In genomic region chr12:105967806-105968205, GRCm38 (mm10) we compare ENCODE assay signal across 8 mouse cellular contexts. TPM values are rescaled to one million over a fixed set of nuclear protein-coding genes. Genes with fewer than 3 reads are reported as not detected.
DNase-seq lines count a peak whose midpoint lies in the region; ATAC-seq and TF ChIP-seq lines count a peak whose summit lies in the region.

No protein-coding gene starts in this region.

- 0 out of 2 replicates have a peak overlapping the region, but pooled peaks have one; percentile 27 for H3K9ac ChIP-seq in hindbrain, embryonic 11.5 days (ENCODE audit: low read depth, low read length)

- H3K4me2 ChIP-seq in hindbrain, embryonic 11.5 days (replicated peaks; ENCODE audit: low read depth, low read length), result peak overlapping the region; percentile 34

- WGBS in hindbrain, embryonic 11.5 days, result 12% methylated on average over 18 of the region's 18 CpGs

- DNase-seq in gastrocnemius, adult 2 months, result no peak
- DNase-seq in gastrocnemius, postnatal 10 days, result no peak
- DNase-seq in hindbrain, embryonic 11.5 days (ENCODE audit: low spot score), result no peak
- DNase-seq in lung, postnatal 36 days, result peak; percentile 9
- no peak for DNase-seq in thymus, postnatal 0 days (ENCODE audit: low spot score)
- DNase-seq in adrenal gland, adult 2 months, result no peak
- no peak for DNase-seq in ovary, postnatal 14 days (ENCODE audit: low spot score)

- intact Hi-C loops in gastrocnemius, adult 2 months (cut with DNase I), result no loop called here

- peak overlapping the region; percentile 37 for H3K4me3 ChIP-seq in gastrocnemius, adult 2 months
- peak overlapping the region; percentile 41 for H3K4me3 ChIP-seq in E14TG2a.4 (replicated peaks; ENCODE audit: low read length)
- 0 out of 2 replicates have a peak overlapping the region, but pooled peaks have one; percentile 6 for H3K4me3 ChIP-seq in hindbrain, embryonic 11.5 days (ENCODE audit: low read depth, low read length)

- no peak for TF ChIP-seq CTCF in gastrocnemius, adult 2 months (IDR thresholded peaks at IDR 0.05)
- TF ChIP-seq CTCF in E14TG2a.4 (conservative IDR thresholded peaks at IDR 0.05; ENCODE audit: low read length), result no peak

- peaks cover 6% of the 10 kb centered on the region; the same call in 1 of the 2 replicates for H3K9me3 ChIP-seq in E14TG2a.4 (ENCODE audit: low read length)
- no peaks in the 10 kb centered on the region; the same call in 1 of the 2 replicates for H3K9me3 ChIP-seq in hindbrain, embryonic 11.5 days (ENCODE audit: control insufficient read depth, low read length)

- H3K4me1 ChIP-seq in E14TG2a.4 (replicated peaks; ENCODE audit: low read depth, low read length), result peaks cover 30% of the 10 kb centered on the region
- no peaks in the 10 kb centered on the region for H3K4me1 ChIP-seq in hindbrain, embryonic 11.5 days (replicated peaks; ENCODE audit: control insufficient read depth, insufficient read depth, low read length)

- no peak overlapping the region for H3K27ac ChIP-seq in gastrocnemius, adult 2 months
- no peak overlapping the region for H3K27ac ChIP-seq in hindbrain, embryonic 11.5 days (ENCODE audit: low read depth, low read length)

- peaks cover 31% of the 10 kb centered on the region for H3K27me3 ChIP-seq in E14TG2a.4 (ENCODE audit: insufficient read depth, low read length)
- H3K27me3 ChIP-seq in hindbrain, embryonic 11.5 days (ENCODE audit: control insufficient read depth, insufficient read depth, low read length), result peaks cover 4% of the 10 kb centered on the region

- H3K36me3 ChIP-seq in E14TG2a.4 (ENCODE audit: insufficient read depth, low read length), result no peaks in the 10 kb centered on the region
- H3K36me3 ChIP-seq in hindbrain, embryonic 11.5 days (ENCODE audit: control insufficient read depth, insufficient read depth, low read length), result no peaks in the 10 kb centered on the region

- ATAC-seq in hindbrain, embryonic 11.5 days (ENCODE audit: low FRiP score), result no peak

RNA-seq across cellular contexts. Expression of gene Vrk1, which starts 42.2 kb away (rescaled TPM):
- total RNA-seq in gastrocnemius, adult 2 months (2021), result 1 to 10 TPM; 4.0 to 5.0 TPM
- total RNA-seq in gastrocnemius, postnatal 10 days (2021), result 10 to 100 TPM in 1 of 2 experiments, 1 to 10 TPM in 1; 9.1 to 10.5 TPM
- polyA plus RNA-seq in hindbrain, embryonic 11.5 days (2014; fragmentation: Nextera tagmentation; extraction: Ambion mirVana), result 90.3 and 92.3 TPM in 2 replicates
- polyA plus RNA-seq in thymus, postnatal 0 days (2015; fragmentation: Nextera tagmentation; extraction: Ambion mirVana), result 112 and 116 TPM in 2 replicates
- 10 to 100 TPM; 13.6 to 14.9 TPM for total RNA-seq in adrenal gland, adult 2 months (2021)
- 1.6 and 1.8 TPM in 2 replicates for polyA plus RNA-seq in adrenal gland, adult 2 months (2012; rRNA removed)
